In the genomic region with DNA sequence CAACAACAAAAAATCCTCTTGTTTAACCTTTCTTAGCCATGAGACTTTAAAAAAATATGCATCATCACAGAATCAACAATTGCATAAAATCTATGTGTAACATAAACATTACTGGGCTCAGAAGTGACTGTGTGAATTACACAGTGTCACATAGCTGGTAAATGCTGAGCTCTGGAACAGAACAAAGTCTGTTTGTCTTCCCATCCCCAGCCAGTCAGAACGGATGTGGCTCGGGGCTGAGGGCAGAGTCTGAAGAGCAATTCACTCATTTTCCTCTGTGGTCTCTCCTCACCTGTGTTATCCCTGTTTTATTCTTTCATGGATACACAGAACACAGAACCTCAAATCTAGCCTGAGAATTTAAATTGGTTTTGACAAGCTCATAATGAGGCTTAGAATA, we compare ENCODE assay signal across 19 mouse cellular contexts.
DNase-seq lines count a peak whose midpoint lies in the region; ATAC-seq and TF ChIP-seq lines count a peak whose summit lies in the region.
"Had no signal": no experiment of that assay in that cellular context is flagged by ENCODE, and none has a peak within 500 bp of the region (broad histone marks: within the 10 kb centered on the region; RNA-seq: fewer than 3 reads in every experiment).

No protein-coding gene starts in this region.

- ATAC-seq in hindbrain, embryonic 16.5 days: 0 out of 2 replicates have a peak, but pooled peaks have one; percentile 13
- ATAC-seq in hindbrain, embryonic 13.5 days (ENCODE audit: low FRiP score): no peak
- peak; percentile 70 for ATAC-seq in lung, embryonic 16.5 days (ENCODE audit: low read depth)
- ATAC-seq in liver, embryonic 15.5 days (ENCODE audit: insufficient read depth): peak; percentile 82
- no peak for ATAC-seq in activated CD4-positive, CD25-positive, alpha-beta regulatory T cell, adult 4 months
- ATAC-seq: CD4-positive, CD25-positive, alpha-beta regulatory T cell, adult 4 months had no signal

- H3K27me3 ChIP-seq in hindbrain, embryonic 16.5 days (replicated peaks; ENCODE audit: control insufficient read depth, insufficient read depth, low read length): no peaks in the 10 kb centered on the region
- peaks cover 6% of the 10 kb centered on the region; the same call in 1 of the 2 replicates for H3K27me3 ChIP-seq in hindbrain, embryonic 13.5 days
- H3K27me3 ChIP-seq in lung, embryonic 16.5 days (ENCODE audit: control insufficient read depth, insufficient read depth, low read depth, low read length): no peaks in the 10 kb centered on the region
- H3K27me3 ChIP-seq in liver, adult 2 months (ENCODE audit: control insufficient read depth, insufficient read depth, low read length): no peaks in the 10 kb centered on the region
- no peaks in the 10 kb centered on the region for H3K27me3 ChIP-seq in liver, embryonic 15.5 days
- H3K27me3 ChIP-seq: stomach, embryonic 15.5 days had no signal

- peaks cover 6% of the 10 kb centered on the region for H3K4me1 ChIP-seq in hindbrain, embryonic 16.5 days (ENCODE audit: control insufficient read depth, insufficient read depth, low read depth, low read length)
- H3K4me1 ChIP-seq in hindbrain, embryonic 13.5 days (replicated peaks): peaks cover 13% of the 10 kb centered on the region
- peaks cover 4% of the 10 kb centered on the region; the same call in 1 of the 2 replicates for H3K4me1 ChIP-seq in lung, embryonic 16.5 days (replicated peaks; ENCODE audit: control insufficient read depth, insufficient read depth, low read length)
- H3K4me1 ChIP-seq in liver, adult 2 months (ENCODE audit: control insufficient read depth, insufficient read depth, low read length): peaks cover 1% of the 10 kb centered on the region; the same call in 1 of the 2 replicates
- H3K4me1 ChIP-seq in liver, embryonic 15.5 days (replicated peaks): no peaks in the 10 kb centered on the region
- H3K4me1 ChIP-seq: megakaryocyte, embryonic 14.5 days; stomach, embryonic 15.5 days had no signal

- TF ChIP-seq CTCF in liver, adult 2 months (IDR thresholded peaks at IDR 0.05; ENCODE audit: low read depth, low read length): no peak

- no peak overlapping the region for H3K4me3 ChIP-seq in hindbrain, embryonic 16.5 days (ENCODE audit: low read length)
- no peak overlapping the region for H3K4me3 ChIP-seq in hindbrain, embryonic 13.5 days
- no peak overlapping the region for H3K4me3 ChIP-seq in lung, embryonic 16.5 days (ENCODE audit: low read length)
- no peak overlapping the region for H3K4me3 ChIP-seq in liver, adult 2 months (ENCODE audit: insufficient read depth, low read depth, low read length)
- H3K4me3 ChIP-seq in liver, embryonic 15.5 days (replicated peaks): no peak overlapping the region
- H3K4me3 ChIP-seq: heart, embryonic 13.5 days; megakaryocyte, embryonic 14.5 days; myocyte; stomach, embryonic 15.5 days had no signal

- no peak overlapping the region for H3K27ac ChIP-seq in hindbrain, embryonic 16.5 days (ENCODE audit: low read depth, low read length)
- no peak overlapping the region for H3K27ac ChIP-seq in hindbrain, embryonic 13.5 days
- H3K27ac ChIP-seq in lung, embryonic 16.5 days (ENCODE audit: low read length): no peak overlapping the region
- H3K27ac ChIP-seq in liver, adult 2 months (replicated peaks; ENCODE audit: insufficient read depth, low read depth, low read length): no peak overlapping the region
- no peak overlapping the region for H3K27ac ChIP-seq in liver, embryonic 15.5 days (replicated peaks)
- H3K27ac ChIP-seq: heart, embryonic 13.5 days; kidney, postnatal 0 days; stomach, embryonic 15.5 days had no signal

- TF ChIP-seq POLR2A in liver, adult 2 months (IDR thresholded peaks at IDR 0.05; ENCODE audit: extremely low read depth, insufficient read depth, low read length): no peak

- H3K9me3 ChIP-seq in hindbrain, embryonic 16.5 days (ENCODE audit: control insufficient read depth, low read length): no peaks in the 10 kb centered on the region
- no peaks in the 10 kb centered on the region for H3K9me3 ChIP-seq in hindbrain, embryonic 13.5 days
- H3K9me3 ChIP-seq in lung, embryonic 16.5 days (ENCODE audit: control insufficient read depth, low read length): no peaks in the 10 kb centered on the region
- no peaks in the 10 kb centered on the region for H3K9me3 ChIP-seq in liver, embryonic 15.5 days (replicated peaks)
- H3K9me3 ChIP-seq: heart, embryonic 13.5 days; megakaryocyte, embryonic 14.5 days; stomach, embryonic 15.5 days had no signal

- no peaks in the 10 kb centered on the region for H3K36me3 ChIP-seq in hindbrain, embryonic 16.5 days (ENCODE audit: control insufficient read depth, insufficient read depth, low read length)
- H3K36me3 ChIP-seq in hindbrain, embryonic 13.5 days: no peaks in the 10 kb centered on the region
- H3K36me3 ChIP-seq in lung, embryonic 16.5 days (ENCODE audit: control insufficient read depth, insufficient read depth, low read length): no peaks in the 10 kb centered on the region
- no peaks in the 10 kb centered on the region for H3K36me3 ChIP-seq in liver, adult 2 months (ENCODE audit: control insufficient read depth, insufficient read depth, low read length)
- no peaks in the 10 kb centered on the region for H3K36me3 ChIP-seq in liver, embryonic 15.5 days (replicated peaks)
- H3K36me3 ChIP-seq: heart, embryonic 13.5 days; stomach, embryonic 15.5 days had no signal

- H3K9ac ChIP-seq in hindbrain, embryonic 16.5 days (ENCODE audit: low read depth, low read length): no peak overlapping the region
- no peak overlapping the region for H3K9ac ChIP-seq in hindbrain, embryonic 13.5 days
- no peak overlapping the region for H3K9ac ChIP-seq in lung, embryonic 16.5 days (ENCODE audit: low read length)
- no peak overlapping the region for H3K9ac ChIP-seq in liver, adult 2 months (ENCODE audit: low read depth, low read length)
- no peak overlapping the region for H3K9ac ChIP-seq in liver, embryonic 15.5 days
- H3K9ac ChIP-seq: heart, embryonic 13.5 days; stomach, embryonic 15.5 days had no signal

- no peaks in the 10 kb centered on the region for H3K79me2 ChIP-seq in liver, adult 2 months (ENCODE audit: control insufficient read depth, insufficient read depth, low read length)

- DNase-seq in lung, adult 18-20 months: no peak
- DNase-seq in liver, adult 2 months (ENCODE audit: extremely low read depth, low read depth, low spot score): peak; percentile 56
- DNase-seq: adrenal gland, adult 8-10 months; cerebellum, adult 11-12 months; cerebellum, postnatal 36 days; lung, adult 2 months; right cerebral cortex, adult 18-20 months; spleen, adult 18-20 months had no signal

- WGBS in hindbrain, embryonic 16.5 days: 30% methylated on average over 2 of the region's 2 CpGs
- WGBS in hindbrain, embryonic 13.5 days: 42% methylated on average over 2 of the region's 2 CpGs
- 10% methylated on average over 2 of the region's 2 CpGs for WGBS in lung, embryonic 16.5 days
- WGBS in liver, adult 2 months: 23% methylated on average over 2 of the region's 2 CpGs
- 51% methylated on average over 2 of the region's 2 CpGs for WGBS in liver, embryonic 15.5 days (ENCODE audit: insufficient replicate concordance)

- H3K4me2 ChIP-seq in hindbrain, embryonic 16.5 days (ENCODE audit: low read length): no peak overlapping the region
- H3K4me2 ChIP-seq in hindbrain, embryonic 13.5 days: no peak overlapping the region
- H3K4me2 ChIP-seq in lung, embryonic 16.5 days (ENCODE audit: low read depth, low read length): no peak overlapping the region
- H3K4me2 ChIP-seq in liver, embryonic 15.5 days: no peak overlapping the region
- H3K4me2 ChIP-seq: heart, embryonic 13.5 days; stomach, embryonic 15.5 days had no signal

Comparison
In these comparisons a context has a peak if more than half of its experiments do, and no peak if none do; other contexts are left out.
1. ATAC-seq: peak in hindbrain, embryonic 16.5 days (single experiment), lung, embryonic 16.5 days (single experiment) and liver, embryonic 15.5 days (single experiment); none in hindbrain, embryonic 13.5 days (single experiment) and activated CD4-positive, CD25-positive, alpha-beta regulatory T cell, adult 4 months (single experiment).